Mouse (Mus musculus) small intestine, adult 10 weeks (tissue): ENCODE results near the gene Nms. TPM values are rescaled to one million over a fixed set of nuclear protein-coding genes. Genes with fewer than 3 reads are reported as not detected.

Source experiments
- polyA plus RNA-seq: library from polyadenylated mRNA; stranded (reverse); fragments of 350-450 nt; fragmentation: Illumina TruSeq; extraction: RNeasy Lipid Tissue Mini Kit (QIAGEN cat#74804); gene quantifications from one replicate; pipeline ENCODE4 v1.2.3, GENCODE M21; 2014; ENCODE audit warnings: low replicate concordance

The Nms gene
- polyA plus RNA-seq: not detected

GRCm38 (mm10) chr1:38938849-38939248 is at the start of gene Nms:
Gene Nms (plus strand): TSS chr1:38939149.

GRCm38 (mm10) chr1:38897431-38898248 is 41.3 kb upstream of the Nms start, which contains the start of gene Chst10:
Gene Chst10 (minus strand): TSS chr1:38898161.

GRCm38 (mm10) chr1:38985308-38985707 is 46.4 kb downstream of the Nms start, which contains the start of gene Pdcl3:
Gene Pdcl3 (plus strand): TSS chr1:38985608.

Other genes with a start within 250 kb of the Nms start
- gene Lonrf2, start 102.4 kb upstream of the Nms start, polyA plus RNA-seq: 0.78 TPM
- 0.33 TPM for gene Chst10, start 41.0 kb upstream of the Nms start, polyA plus RNA-seq
- 104 TPM for gene Pdcl3, start 46.5 kb downstream of the Nms start, polyA plus RNA-seq